Mouse (Mus musculus) intestine, embryonic 14.5 days (tissue): ENCODE data around the gene Cd163l1. TPM values are rescaled to one million over a fixed set of nuclear protein-coding genes. Genes with fewer than 3 reads are reported as not detected.
A peak's percentile ranks its signal among the peaks of the same experiment; 100 is the strongest.

Source experiments
- ATAC-seq: fragments of 200-750 bp; cut with Nextera tagmentation; replicated peaks from 2 replicates; pipeline ENCODE4 v1.8.0; 2017; ENCODE audit warnings: low read depth, moderate number of reproducible peaks, moderate TSS enrichment, moderate library complexity; ENCODE audit not compliant: low FRiP score, low TSS enrichment
- DNase-seq: peaks from one replicate; pipeline ENCODE4 v3.0.0-alpha.2; 2018; ENCODE audit warnings: low spot score
- H3K27ac ChIP-seq: fragments of 300-500 bp; sonication (generic); 2 replicates; pipeline ENCODE4 v1.5.1; 2014; ENCODE audit warnings: low read depth, mild to moderate bottlenecking, control low read depth
- H3K27me3 ChIP-seq: fragments of 300-500 bp; sonication (generic); replicated peaks from 2 replicates; pipeline ENCODE4 v1.6.1; 2014; ENCODE audit warnings: low read length, control low read depth; ENCODE audit not compliant: control insufficient read depth, insufficient read depth
- H3K36me3 ChIP-seq: fragments of 300-500 bp; sonication (generic); 2 replicates; pipeline ENCODE4 v1.6.1; 2014; ENCODE audit warnings: low read length, control low read depth; ENCODE audit not compliant: control insufficient read depth, insufficient read depth
- H3K4me1 ChIP-seq: fragments of 300-500 bp; sonication (generic); replicated peaks from 2 replicates; pipeline ENCODE4 v1.6.1; 2014; ENCODE audit warnings: low read length, control low read depth, mixed read lengths; ENCODE audit not compliant: control insufficient read depth, insufficient read depth
- H3K4me2 ChIP-seq: fragments of 300-500 bp; sonication (generic); 2 replicates; pipeline ENCODE4 v1.6.1; 2014; ENCODE audit warnings: low read length
- H3K4me3 ChIP-seq: fragments of 300-500 bp; sonication (generic); 2 replicates; pipeline ENCODE4 v1.5.1; 2014; ENCODE audit warnings: low read depth, low read length, control low read depth, mixed read lengths
- H3K9ac ChIP-seq: fragments of 300-500 bp; sonication (generic); 2 replicates; pipeline ENCODE4 v1.6.1; 2014; ENCODE audit warnings: mild to moderate bottlenecking, low read length
- H3K9me3 ChIP-seq: fragments of 300-500 bp; sonication (generic); 2 replicates; pipeline ENCODE4 v1.6.1; 2016; ENCODE audit warnings: low read length, control low read depth; ENCODE audit not compliant: control insufficient read depth
- WGBS: fragments of 180-500 bp; shearing (Covaris S2); extraction: QIAGEN DNeasy Blood & Tissue Kit; methylation state at CpG from one replicate; pipeline ENCODE4 v1.1.7; 2014; 5-methylcytosine and 5-hydroxymethylcytosine counted together
- polyA plus RNA-seq: library from polyadenylated mRNA; unstranded; fragments of >200 nt; fragmentation: Nextera tagmentation; extraction: Ambion mirVana; gene quantifications from 2 replicates; pipeline ENCODE4 v1.2.1, GENCODE M21; 2014

Cd163l1 gene
- polyA plus RNA-seq, 1 experiment from 2014 or later, result not detected

GRCm38 (mm10) chr7:140205864-140206263 lies 12.2 kb upstream of the Cd163l1 start, which contains the start of gene Olfr524:
Gene Olfr524, minus strand, starts transcription at chr7:140205964.
- H3K27me3 ChIP-seq, result 0 out of 2 replicates have a peak, but pooled peaks cover 3% of the 10 kb centered on the region

DNA sequence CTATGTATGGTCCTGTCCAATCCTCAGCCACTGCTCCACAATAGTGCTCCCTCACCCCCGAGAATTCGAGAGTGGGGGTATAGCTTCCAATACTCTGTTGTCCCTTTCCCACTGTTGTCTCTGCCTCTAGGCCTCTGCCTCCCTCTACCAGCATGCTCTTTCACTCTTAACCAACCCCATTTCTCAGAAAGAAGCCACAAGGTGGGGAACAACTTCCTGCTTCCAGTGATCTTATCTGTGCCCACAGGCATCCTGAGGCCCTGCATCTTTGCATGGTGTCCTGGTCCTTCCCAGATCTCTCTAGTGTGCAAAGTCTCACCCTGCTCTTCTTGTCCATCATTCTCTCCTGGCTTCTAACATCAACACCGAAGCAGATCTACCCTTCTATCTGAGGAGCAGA lies 11.2 kb upstream of the Cd163l1 start:
- no peak overlapping the region for H3K27ac ChIP-seq
- no peak overlapping the region for H3K4me2 ChIP-seq
- no peak overlapping the region for H3K9ac ChIP-seq
- ATAC-seq (no peak), DNase-seq (no peak)
- no peaks in the 10 kb centered on the region for H3K9me3 ChIP-seq
- H3K4me1 ChIP-seq, result no peaks in the 10 kb centered on the region
- 88% methylated on average over 3 of the region's 3 CpGs for WGBS
- 0 out of 2 replicates have a peak, but pooled peaks cover 3% of the 10 kb centered on the region for H3K27me3 ChIP-seq
- no peak overlapping the region for H3K4me3 ChIP-seq
- H3K36me3 ChIP-seq, result no peaks in the 10 kb centered on the region

More at GRCm38 (mm10) chr7:140205864-140206263, 12.2 kb upstream of the Cd163l1 start, which contains the start of gene Olfr524:
- H3K27ac ChIP-seq, result no peak within 1 kb of the TSS
- H3K9me3 ChIP-seq, result no peaks in the 10 kb centered on the region
- H3K4me3 ChIP-seq, result no peak within 1 kb of the TSS
- no peak within 1 kb of the TSS for H3K4me2 ChIP-seq
- H3K36me3 ChIP-seq, result no peaks in the 10 kb centered on the region
- ATAC-seq (no peak), DNase-seq (no peak)
- no peaks in the 10 kb centered on the region for H3K4me1 ChIP-seq
- no peak within 1 kb of the TSS for H3K9ac ChIP-seq

DNA sequence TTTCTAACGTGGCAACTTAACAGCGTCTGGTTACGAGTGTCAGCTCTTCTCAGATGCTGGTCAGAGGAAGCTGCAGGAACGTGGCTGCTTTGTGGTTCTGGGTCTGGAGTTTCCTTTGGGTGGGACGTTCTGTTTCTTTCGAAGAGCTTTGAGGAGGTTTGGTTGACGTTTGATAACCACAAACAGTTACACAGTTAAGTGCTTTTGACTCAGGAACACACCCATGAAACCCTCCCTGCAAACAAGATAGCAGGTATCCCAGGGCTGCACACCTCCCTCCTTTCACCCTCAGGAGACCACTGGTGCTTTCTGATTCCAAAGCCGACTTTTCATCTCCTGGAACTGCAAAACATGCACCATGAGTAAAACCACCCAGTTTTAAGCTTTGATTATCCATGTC lies 9.9 kb upstream of the Cd163l1 start:
- no peak for DNase-seq
- no peak overlapping the region for H3K9ac ChIP-seq
- 70% methylated on average over 8 of the region's 8 CpGs for WGBS
- no peaks in the 10 kb centered on the region for H3K36me3 ChIP-seq
- no peak overlapping the region for H3K27ac ChIP-seq
- H3K4me3 ChIP-seq, result no peak overlapping the region
- H3K27me3 ChIP-seq, result 0 out of 2 replicates have a peak, but pooled peaks cover 3% of the 10 kb centered on the region
- no peak for ATAC-seq
- no peaks in the 10 kb centered on the region for H3K9me3 ChIP-seq
- H3K4me1 ChIP-seq, result no peaks in the 10 kb centered on the region
- no peak overlapping the region for H3K4me2 ChIP-seq

DNA sequence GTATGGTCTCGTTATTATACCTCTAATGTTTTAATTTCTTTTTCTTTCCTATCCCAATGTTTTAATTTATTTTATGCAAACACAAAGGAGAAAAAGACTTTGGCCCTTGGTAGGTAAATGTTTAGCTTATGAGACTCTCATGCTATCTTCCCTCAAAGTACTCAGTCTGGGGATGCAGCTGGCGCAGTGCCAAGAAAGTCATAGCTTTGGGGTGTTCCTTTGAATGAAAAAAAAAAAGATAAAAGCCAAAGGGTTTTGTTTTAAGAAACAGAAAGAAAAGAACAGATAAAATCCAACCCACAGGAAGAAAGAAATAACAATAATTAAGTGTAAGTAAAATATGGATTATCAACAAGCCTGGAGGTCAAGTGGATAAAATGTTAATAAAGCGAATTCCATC lies 9.4 kb upstream of the Cd163l1 start:
- 75% methylated on average over 3 of the region's 3 CpGs for WGBS
- ATAC-seq, result no peak
- 0 out of 2 replicates have a peak, but pooled peaks cover 3% of the 10 kb centered on the region for H3K27me3 ChIP-seq
- DNase-seq, result no peak
- H3K9ac ChIP-seq, result no peak overlapping the region
- no peaks in the 10 kb centered on the region for H3K9me3 ChIP-seq
- H3K36me3 ChIP-seq, result no peaks in the 10 kb centered on the region
- no peak overlapping the region for H3K27ac ChIP-seq
- no peak overlapping the region for H3K4me3 ChIP-seq
- H3K4me2 ChIP-seq, result no peak overlapping the region
- H3K4me1 ChIP-seq, result no peaks in the 10 kb centered on the region

DNA sequence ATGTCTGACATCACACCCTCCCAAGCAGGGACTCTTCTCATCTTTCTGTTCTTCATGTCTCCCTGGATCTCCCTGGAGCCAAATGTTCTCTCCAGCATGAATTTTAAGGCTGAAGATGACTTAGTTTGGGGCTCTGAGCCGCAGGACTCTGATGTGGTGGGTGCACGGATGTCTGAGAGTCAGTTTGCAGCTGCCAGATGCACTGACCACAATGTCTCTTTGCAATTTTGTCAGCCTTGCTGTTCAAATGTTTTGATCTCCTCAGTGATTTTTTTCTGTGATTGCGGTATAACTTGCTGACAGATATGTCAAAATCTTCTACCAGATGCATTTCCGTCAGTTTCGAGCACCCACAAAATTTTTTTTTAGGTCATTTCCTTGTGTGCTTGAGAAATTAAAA lies 4.2 kb upstream of the Cd163l1 start:
- Histone ChIP-seq H3K4me1 (no peaks in the 10 kb centered on the region), H3K9me3 (no peaks in the 10 kb centered on the region), H3K27me3 (0 out of 2 replicates have a peak, but pooled peaks cover 3% of the 10 kb centered on the region), H3K4me3 (no peak overlapping the region), H3K27ac (no peak overlapping the region), H3K36me3 (no peaks in the 10 kb centered on the region), H3K9ac (no peak overlapping the region), H3K4me2 (no peak overlapping the region)
- 82% methylated on average over 5 of the region's 5 CpGs for WGBS
- DNase-seq (no peak), ATAC-seq (no peak)

GRCm38 (mm10) chr7:140219268-140219667 lies 1.2 kb downstream of the Cd163l1 start:
- Histone ChIP-seq H3K4me1 (no peaks in the 10 kb centered on the region), H3K4me3 (no peak overlapping the region), H3K4me2 (no peak overlapping the region), H3K36me3 (no peaks in the 10 kb centered on the region), H3K27me3 (no peaks in the 10 kb centered on the region), H3K27ac (no peak overlapping the region), H3K9ac (no peak overlapping the region), H3K9me3 (no peaks in the 10 kb centered on the region)
- DNase-seq (peak; percentile 9), ATAC-seq (no peak)
- WGBS, result 11% methylated on average over 1 of the region's 1 CpGs

GRCm38 (mm10) chr7:140220375-140220774 lies 2.3 kb downstream of the Cd163l1 start:
- ATAC-seq, result no peak
- 95% methylated on average over 4 of the region's 4 CpGs for WGBS
- H3K4me3 ChIP-seq, result no peak overlapping the region

GRCm38 (mm10) chr7:140224209-140224608 lies 6.1 kb downstream of the Cd163l1 start:
- WGBS, result 78% methylated on average over 13 of the region's 13 CpGs

More at GRCm38 (mm10) chr7:140220375-140220774, 2.3 kb downstream of the Cd163l1 start:
- peak; percentile 33 for DNase-seq
- Histone ChIP-seq H3K27ac (no peak overlapping the region), H3K4me1 (no peaks in the 10 kb centered on the region), H3K36me3 (no peaks in the 10 kb centered on the region), H3K9me3 (no peaks in the 10 kb centered on the region), H3K9ac (no peak overlapping the region), H3K4me2 (no peak overlapping the region), H3K27me3 (no peaks in the 10 kb centered on the region)

GRCm38 (mm10) chr7:140228476-140228875 lies 10.4 kb downstream of the Cd163l1 start:
- Histone ChIP-seq H3K9me3 (no peaks in the 10 kb centered on the region), H3K27me3 (no peaks in the 10 kb centered on the region), H3K9ac (no peak overlapping the region), H3K4me3 (no peak overlapping the region), H3K27ac (no peak overlapping the region), H3K4me1 (no peaks in the 10 kb centered on the region), H3K36me3 (no peaks in the 10 kb centered on the region), H3K4me2 (no peak overlapping the region)
- 87% methylated on average over 13 of the region's 13 CpGs for WGBS
- no peak for DNase-seq
- ATAC-seq, result no peak

More at GRCm38 (mm10) chr7:140224209-140224608, 6.1 kb downstream of the Cd163l1 start:
- Histone ChIP-seq H3K4me3 (no peak overlapping the region), H3K36me3 (no peaks in the 10 kb centered on the region), H3K9ac (no peak overlapping the region), H3K4me1 (no peaks in the 10 kb centered on the region), H3K4me2 (no peak overlapping the region), H3K27me3 (no peaks in the 10 kb centered on the region), H3K9me3 (no peaks in the 10 kb centered on the region), H3K27ac (no peak overlapping the region)
- no peak for ATAC-seq
- peak; percentile 18 for DNase-seq
